Mouse (Mus musculus) heart, adult 2 months (tissue): ENCODE measurements around the gene AC134908.4.

ENCODE experiments used
- CTCF ChIP-seq: fragments of 200-600 bp; IDR thresholded peaks from 2 replicates; pipeline ENCODE4 v1.8.1; 2022; ENCODE audit warnings: antibody characterized with exemption, mild to moderate bottlenecking, moderate library complexity
- EP300 ChIP-seq: fragments of 200-500 bp; IDR thresholded peaks from 2 replicates; pipeline ENCODE4 v1.6.1; 2011; ENCODE audit warnings: low read depth, low read length, control low read depth; ENCODE audit not compliant: insufficient read depth
- POLR2A ChIP-seq: fragments of 200-500 bp; IDR thresholded peaks from 2 replicates; pipeline ENCODE4 v1.6.1; 2011; ENCODE audit warnings: mild to moderate bottlenecking, low read depth, low read length, control low read depth; ENCODE audit not compliant: insufficient read depth

DNA sequence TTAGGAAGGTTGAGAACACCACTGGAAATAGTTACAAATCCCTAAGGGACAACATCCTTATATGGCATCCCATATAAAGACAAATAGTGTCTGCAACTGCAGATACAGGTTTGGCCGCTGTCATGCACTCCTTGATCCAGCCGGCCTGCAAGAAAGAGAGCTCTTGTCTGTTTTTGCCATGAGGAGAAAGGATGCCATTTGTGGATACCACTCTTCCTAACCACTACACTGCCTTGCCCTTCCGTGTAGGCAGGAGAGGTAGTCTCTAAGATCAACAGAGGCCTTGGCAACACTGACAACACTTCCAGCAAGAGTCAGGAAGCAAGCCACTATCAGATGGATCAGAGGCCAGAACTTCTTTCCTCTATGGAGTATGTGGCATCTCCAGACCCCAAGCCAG, 9.2 kb downstream of the AC134908.4 start, which contains the start of gene Ccdc78:
- TF ChIP-seq EP300 (no peak), CTCF (no peak), POLR2A (no peak)
